Mouse (Mus musculus) megakaryocyte, embryonic 14.5 days (primary cell): ENCODE results near the gene Gm45902. TPM values are rescaled to one million over a fixed set of nuclear protein-coding genes. Genes with fewer than 3 reads are reported as not detected.

Experiments used
- H3K27me3 ChIP-seq: replicated peaks from 2 replicates; pipeline ENCODE3; 2012; ENCODE audit warnings: inconsistent platforms
- H3K36me3 ChIP-seq: replicated peaks from 2 replicates; pipeline ENCODE3; 2012; ENCODE audit warnings: low read length, inconsistent platforms, mixed read lengths
- H3K4me1 ChIP-seq: 2 replicates; pipeline ENCODE4 v1.6.1; 2012; ENCODE audit warnings: inconsistent platforms
- H3K4me3 ChIP-seq: replicated peaks from 2 replicates; pipeline ENCODE3; 2012; ENCODE audit warnings: moderate library complexity, mild to moderate bottlenecking, inconsistent platforms
- H3K9me3 ChIP-seq: 2 replicates; pipeline ENCODE4 v1.6.1; 2012; ENCODE audit warnings: inconsistent platforms
- FLI1 ChIP-seq: IDR thresholded peaks from 2 replicates; pipeline ENCODE4 v1.6.1; 2012; ENCODE audit warnings: low read length, inconsistent platforms, mixed read lengths
- GATA1 ChIP-seq: IDR thresholded peaks from 3 replicates; pipeline ENCODE4 v1.6.1; 2012; ENCODE audit warnings: mixed read lengths, low read length, inconsistent platforms, borderline replicate concordance
- polyA plus RNA-seq: library from polyadenylated mRNA; stranded (reverse); fragments of >175 nt; gene quantifications from 2 replicates; pipeline ENCODE4 v1.2.3, GENCODE M21; 2012; ENCODE audit warnings: low replicate concordance; ENCODE audit not compliant: insufficient read depth

Gm45902 gene
- polyA plus RNA-seq, 1 experiment, result 0.22 TPM

GRCm38 (mm10) chr2:3493833-3494409, 18.7 kb downstream of the Gm45902 start:
- no peak overlapping the region for H3K4me3 ChIP-seq
- peaks cover 90% of the 10 kb centered on the region for H3K36me3 ChIP-seq
- 0 out of 2 replicates have a peak, but pooled peaks cover under 1% of the 10 kb centered on the region for H3K4me1 ChIP-seq
- no peaks in the 10 kb centered on the region for H3K27me3 ChIP-seq
- TF ChIP-seq FLI1, result no peak
- no peak for TF ChIP-seq GATA1
- H3K9me3 ChIP-seq, result no peaks in the 10 kb centered on the region

- no peak for TF ChIP-seq GATA1
- no peak for TF ChIP-seq FLI1
These were observed 22.8 kb downstream of the Gm45902 start for GRCm38 (mm10) chr2:3489816-3490215.

GRCm38 (mm10) chr2:3480239-3480638, 32.4 kb downstream of the Gm45902 start:
- Histone ChIP-seq H3K36me3 (peaks cover 8% of the 10 kb centered on the region), H3K9me3 (peaks cover 5% of the 10 kb centered on the region; the same call in 1 of the 2 replicates), H3K27me3 (no peaks in the 10 kb centered on the region), H3K4me1 (peaks cover 20% of the 10 kb centered on the region), H3K4me3 (no peak overlapping the region)
- TF ChIP-seq FLI1 (no peak), GATA1 (no peak)

More at GRCm38 (mm10) chr2:3489816-3490215, 22.8 kb downstream of the Gm45902 start:
- H3K9me3 ChIP-seq, result no peaks in the 10 kb centered on the region
- no peaks in the 10 kb centered on the region for H3K27me3 ChIP-seq
- no peaks in the 10 kb centered on the region for H3K4me1 ChIP-seq
- H3K4me3 ChIP-seq, result no peak overlapping the region
- peaks cover 57% of the 10 kb centered on the region for H3K36me3 ChIP-seq

- H3K4me3 ChIP-seq, result peak overlapping the region; percentile 97
- TF ChIP-seq GATA1 (no peak), FLI1 (no peak)
- H3K27me3 ChIP-seq, result no peaks in the 10 kb centered on the region
- peaks cover 48% of the 10 kb centered on the region for H3K4me1 ChIP-seq
- peaks cover 5% of the 10 kb centered on the region; the same call in 1 of the 2 replicates for H3K9me3 ChIP-seq
- H3K36me3 ChIP-seq, result peaks cover 5% of the 10 kb centered on the region
These were observed 36.8 kb downstream of the Gm45902 start for GRCm38 (mm10) chr2:3475746-3476251.

- Histone ChIP-seq H3K9me3 (peaks cover 5% of the 10 kb centered on the region; the same call in 1 of the 2 replicates), H3K27me3 (no peaks in the 10 kb centered on the region), H3K36me3 (peaks cover 12% of the 10 kb centered on the region), H3K4me3 (peak within 1 kb of the TSS; percentile 97), H3K4me1 (peaks cover 47% of the 10 kb centered on the region)
- TF ChIP-seq FLI1 (no peak), GATA1 (no peak)
These were observed 37.7 kb downstream of the Gm45902 start, which contains the start of gene Suv39h2 for GRCm38 (mm10) chr2:3474861-3475283. Gene Suv39h2 (minus strand): TSS chr2:3475031.

- Histone ChIP-seq H3K9me3 (peaks cover 2% of the 10 kb centered on the region; the same call in 1 of the 2 replicates), H3K27me3 (no peaks in the 10 kb centered on the region), H3K36me3 (peaks cover 14% of the 10 kb centered on the region), H3K4me3 (peak overlapping the region; percentile 97), H3K4me1 (peaks cover 47% of the 10 kb centered on the region)
- TF ChIP-seq GATA1 (no peak), FLI1 (no peak)
These were observed 38.2 kb downstream of the Gm45902 start for GRCm38 (mm10) chr2:3474361-3474805.

GRCm38 (mm10) chr2:3473891-3474290, 38.7 kb downstream of the Gm45902 start:
- Histone ChIP-seq H3K4me1 (peaks cover 47% of the 10 kb centered on the region), H3K9me3 (no peaks in the 10 kb centered on the region), H3K27me3 (no peaks in the 10 kb centered on the region), H3K4me3 (peak overlapping the region; percentile 97), H3K36me3 (peaks cover 16% of the 10 kb centered on the region)
- no peak for TF ChIP-seq GATA1
- TF ChIP-seq FLI1, result no peak

GRCm38 (mm10) chr2:3456590-3456989, 56.0 kb downstream of the Gm45902 start:
- Histone ChIP-seq H3K9me3 (no peaks in the 10 kb centered on the region), H3K36me3 (peaks cover 90% of the 10 kb centered on the region), H3K27me3 (no peaks in the 10 kb centered on the region), H3K4me1 (no peaks in the 10 kb centered on the region), H3K4me3 (no peak overlapping the region)
- TF ChIP-seq FLI1, result no peak
- no peak for TF ChIP-seq GATA1

Other genes with a start within 250 kb of the Gm45902 start
- 0.37 and 13.6 TPM in 2 replicates for gene Nmt2, start 228.6 kb downstream of the Gm45902 start, polyA plus RNA-seq
- gene Rpp38, start 180.1 kb downstream of the Gm45902 start, polyA plus RNA-seq, result 2.1 TPM in 1 of 2 replicates, not detected in the other
- not detected in 2 replicates for gene Acbd7, start 176.6 kb downstream of the Gm45902 start, polyA plus RNA-seq
- gene Olah, start 115.6 kb downstream of the Gm45902 start, polyA plus RNA-seq, result not detected in 2 replicates
- gene Meig1, start 90.1 kb downstream of the Gm45902 start, polyA plus RNA-seq, result 0.57 TPM in 1 of 2 replicates, not detected in the other
- 0.04 TPM in 1 of 2 replicates, not detected in the other for gene Dclre1c, start 88.7 kb downstream of the Gm45902 start, polyA plus RNA-seq
- 2.5 TPM in 1 of 2 replicates, not detected in the other for gene Suv39h2, start 37.8 kb downstream of the Gm45902 start, polyA plus RNA-seq
- 1.6 and 4.6 TPM in 2 replicates for gene Hspa14, start within 50 bp of the Gm45902 start, polyA plus RNA-seq
- gene Cdnf, start 240 bp upstream of the Gm45902 start, polyA plus RNA-seq, result 0.28 TPM in 1 of 2 replicates, not detected in the other
- 6.7 and 43.9 TPM in 2 replicates for gene Fam107b, start 57.7 kb upstream of the Gm45902 start, polyA plus RNA-seq